Mouse (Mus musculus): ENCODE measurements around the gene Htr5a. TPM values are rescaled to one million over a fixed set of nuclear protein-coding genes. Genes with fewer than 3 reads are reported as not detected.

Htr5a gene
- polyA plus RNA-seq, 1 experiment from 2014 or later: not detected

GRCm38 (mm10) chr5:27895961-27896360 is 54.0 kb downstream of the Htr5a start:
- no peak overlapping the region for H3K4me2 ChIP-seq
- H3K36me3 ChIP-seq: no peaks in the 10 kb centered on the region
- WGBS: 83% methylated on average over 3 of the region's 3 CpGs
- H3K27me3 ChIP-seq: no peaks in the 10 kb centered on the region
- no peak overlapping the region for H3K9ac ChIP-seq
- H3K9me3 ChIP-seq: no peaks in the 10 kb centered on the region
- no peak for ATAC-seq (ENCODE audit: insufficient number of reproducible peaks, insufficient read depth, low FRiP score, low TSS enrichment, low read depth)
- H3K4me1 ChIP-seq: no peaks in the 10 kb centered on the region
- no peak overlapping the region for H3K27ac ChIP-seq
- H3K4me3 ChIP-seq: no peak overlapping the region

GRCm38 (mm10) chr5:27899756-27900155 is 57.8 kb downstream of the Htr5a start:
- H3K4me2 ChIP-seq: no peak overlapping the region
- no peaks in the 10 kb centered on the region for H3K4me1 ChIP-seq
- no peaks in the 10 kb centered on the region for H3K27me3 ChIP-seq
- 0 out of 2 replicates have a peak, but pooled peaks cover 4% of the 10 kb centered on the region for H3K9me3 ChIP-seq
- no peak overlapping the region for H3K27ac ChIP-seq
- H3K4me3 ChIP-seq: no peak overlapping the region
- no peak for ATAC-seq (ENCODE audit: insufficient number of reproducible peaks, insufficient read depth, low FRiP score, low TSS enrichment, low read depth)
- no peak overlapping the region for H3K9ac ChIP-seq
- WGBS: 68% methylated on average over 2 of the region's 2 CpGs
- H3K36me3 ChIP-seq: no peaks in the 10 kb centered on the region

GRCm38 (mm10) chr5:27900186-27900585 is 58.2 kb downstream of the Htr5a start:
- WGBS: 89% methylated on average over 4 of the region's 4 CpGs
- no peak for ATAC-seq (ENCODE audit: insufficient number of reproducible peaks, insufficient read depth, low FRiP score, low TSS enrichment, low read depth)
- Histone ChIP-seq H3K9me3 (0 out of 2 replicates have a peak, but pooled peaks cover 4% of the 10 kb centered on the region), H3K4me2 (no peak overlapping the region), H3K9ac (no peak overlapping the region), H3K27me3 (no peaks in the 10 kb centered on the region), H3K36me3 (no peaks in the 10 kb centered on the region), H3K4me3 (no peak overlapping the region), H3K27ac (no peak overlapping the region), H3K4me1 (no peaks in the 10 kb centered on the region)

Other genes starting within 250 kb of the Htr5a start
- gene Paxip1, start 50.5 kb upstream of the Htr5a start, polyA plus RNA-seq (2015; fragmentation: Nextera tagmentation; extraction: Ambion mirVana): 36.0 and 41.6 TPM in 2 replicates
- 45.2 and 45.9 TPM in 2 replicates for gene Insig1, start 229.2 kb downstream of the Htr5a start, polyA plus RNA-seq (2015; fragmentation: Nextera tagmentation; extraction: Ambion mirVana)

Data from embryonic facial prominence, embryonic 13.5 days (tissue).